Mouse (Mus musculus): ENCODE data around the gene Mea1. TPM values are rescaled to one million over a fixed set of nuclear protein-coding genes. Genes with fewer than 3 reads are reported as not detected.

The Mea1 gene
- polyA plus RNA-seq, 1 experiment from 2014 or later = 353 TPM

DNA sequence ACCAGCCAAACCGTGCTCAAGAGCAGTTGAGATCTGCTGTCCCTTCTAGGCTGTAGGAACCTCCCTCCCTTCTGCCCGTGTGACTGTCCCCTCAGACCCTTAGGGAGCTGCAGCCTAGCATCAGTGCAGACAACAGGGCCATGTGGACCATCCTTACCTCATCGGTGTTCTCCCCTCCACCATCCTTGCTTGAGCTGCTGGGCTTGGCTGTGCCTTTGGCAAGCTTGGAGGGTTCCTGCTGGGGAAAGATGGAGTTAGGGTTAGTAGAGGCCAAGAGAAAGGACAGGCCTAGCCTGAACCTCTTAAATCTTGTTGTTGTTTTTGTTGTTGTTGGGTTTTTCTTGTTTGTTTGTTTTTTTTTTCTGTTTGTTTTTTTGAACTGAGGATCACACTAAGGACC, 21.3 kb downstream of the Mea1 start:
- H3K4me1 ChIP-seq (ENCODE audit: control insufficient read depth, insufficient read depth, low read depth, low read length) = peaks cover 29% of the 10 kb centered on the region
- no peak overlapping the region for H3K9ac ChIP-seq (ENCODE audit: low read depth, low read length)
- no peaks in the 10 kb centered on the region for H3K27me3 ChIP-seq (replicated peaks; ENCODE audit: control insufficient read depth, insufficient read depth, low read length)
- WGBS = 93% methylated on average over 3 of the region's 3 CpGs
- H3K36me3 ChIP-seq (ENCODE audit: control insufficient read depth, insufficient read depth, low read length) = 0 out of 2 replicates have a peak, but pooled peaks cover 3% of the 10 kb centered on the region
- no peak overlapping the region for H3K27ac ChIP-seq (ENCODE audit: low read depth, low read length)
- no peak for ATAC-seq
- H3K4me2 ChIP-seq (ENCODE audit: low read length) = no peak overlapping the region
- H3K9me3 ChIP-seq (ENCODE audit: control insufficient read depth, low read length) = no peaks in the 10 kb centered on the region
- no peak overlapping the region for H3K4me3 ChIP-seq (ENCODE audit: low read length)

DNA sequence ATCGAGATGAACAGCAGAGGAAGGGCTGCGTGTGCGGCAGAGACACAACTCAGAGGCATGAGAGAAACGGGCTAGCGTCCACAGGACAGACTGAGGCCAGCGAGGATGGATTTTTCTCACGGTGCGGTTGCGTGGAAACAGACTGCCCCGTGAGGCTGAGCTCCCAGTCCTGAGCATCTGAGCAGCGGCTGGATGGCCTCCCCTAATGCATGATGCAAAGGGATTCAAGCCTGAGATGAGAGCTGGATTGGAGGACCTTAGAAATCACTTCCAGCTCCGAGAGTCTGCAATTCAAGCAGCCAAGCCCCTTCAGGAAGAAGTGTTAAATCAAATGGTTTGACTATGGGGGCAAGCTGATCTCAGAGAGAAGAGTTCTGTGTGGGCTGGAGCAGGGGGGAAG, 22.9 kb downstream of the Mea1 start:
- H3K9me3 ChIP-seq (ENCODE audit: control insufficient read depth, low read length) = no peaks in the 10 kb centered on the region
- H3K27ac ChIP-seq (ENCODE audit: low read depth, low read length) = no peak overlapping the region
- H3K36me3 ChIP-seq (ENCODE audit: control insufficient read depth, insufficient read depth, low read length) = 0 out of 2 replicates have a peak, but pooled peaks cover 3% of the 10 kb centered on the region
- H3K4me2 ChIP-seq (ENCODE audit: low read length) = peak overlapping the region; percentile 5; the same call in 1 of the 2 replicates
- no peaks in the 10 kb centered on the region for H3K27me3 ChIP-seq (replicated peaks; ENCODE audit: control insufficient read depth, insufficient read depth, low read length)
- H3K4me1 ChIP-seq (ENCODE audit: control insufficient read depth, insufficient read depth, low read depth, low read length) = peaks cover 31% of the 10 kb centered on the region
- 79% methylated on average over 12 of the region's 12 CpGs for WGBS
- H3K4me3 ChIP-seq (ENCODE audit: low read length) = no peak overlapping the region
- ATAC-seq = no peak
- peak overlapping the region; percentile 23; the same call in 1 of the 2 replicates for H3K9ac ChIP-seq (ENCODE audit: low read depth, low read length)

DNA sequence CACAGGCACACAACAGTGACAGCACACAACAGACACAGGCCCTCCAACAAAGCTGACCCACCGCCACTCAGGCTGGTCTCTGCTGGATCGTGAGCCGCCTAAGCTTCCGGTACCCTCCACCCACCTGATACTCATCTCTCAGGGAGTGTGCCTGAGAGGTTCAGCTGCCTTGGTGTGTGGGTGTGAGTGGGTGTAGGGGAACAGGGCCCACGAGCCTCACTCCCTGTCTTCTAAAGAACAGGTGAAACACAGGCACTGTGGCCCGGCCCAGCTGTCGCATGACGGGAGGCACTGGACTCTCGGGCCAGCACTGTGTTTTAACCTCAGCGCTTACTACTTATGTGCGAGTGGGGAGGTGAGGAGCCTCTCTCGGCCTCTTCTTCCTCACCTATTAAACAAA, 23.5 kb downstream of the Mea1 start:
- Histone ChIP-seq H3K9ac (ENCODE audit: low read depth, low read length) (peak overlapping the region; percentile 37; the same call in 1 of the 2 replicates), H3K27ac (ENCODE audit: low read depth, low read length) (no peak overlapping the region), H3K36me3 (ENCODE audit: control insufficient read depth, insufficient read depth, low read length) (0 out of 2 replicates have a peak, but pooled peaks cover 3% of the 10 kb centered on the region), H3K9me3 (ENCODE audit: control insufficient read depth, low read length) (no peaks in the 10 kb centered on the region), H3K4me3 (ENCODE audit: low read length) (no peak overlapping the region), H3K4me1 (ENCODE audit: control insufficient read depth, insufficient read depth, low read depth, low read length) (peaks cover 31% of the 10 kb centered on the region), H3K4me2 (ENCODE audit: low read length) (no peak overlapping the region), H3K27me3 (replicated peaks; ENCODE audit: control insufficient read depth, insufficient read depth, low read length) (no peaks in the 10 kb centered on the region)
- 82% methylated on average over 12 of the region's 12 CpGs for WGBS
- no peak for ATAC-seq

DNA sequence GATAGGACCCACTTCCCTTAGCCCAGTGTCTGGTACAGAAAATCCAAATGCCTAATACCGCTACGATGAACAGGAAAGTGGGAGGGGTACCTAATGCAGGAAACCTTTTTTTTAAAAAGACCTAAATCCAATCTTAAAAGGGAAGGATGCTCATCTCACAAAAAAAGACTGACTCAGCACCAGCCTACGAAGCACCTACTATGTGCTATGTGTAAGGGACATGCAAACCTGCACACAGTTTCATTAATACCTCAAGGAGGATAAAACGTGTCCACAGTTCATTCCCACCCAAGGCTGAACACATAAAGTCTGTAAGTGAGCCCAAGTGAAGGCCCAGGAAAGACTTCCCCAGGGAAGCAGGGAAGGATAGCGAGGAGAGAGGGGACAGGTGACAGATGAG, 23.9 kb downstream of the Mea1 start:
- no peak overlapping the region for H3K4me3 ChIP-seq (ENCODE audit: low read length)

DNA sequence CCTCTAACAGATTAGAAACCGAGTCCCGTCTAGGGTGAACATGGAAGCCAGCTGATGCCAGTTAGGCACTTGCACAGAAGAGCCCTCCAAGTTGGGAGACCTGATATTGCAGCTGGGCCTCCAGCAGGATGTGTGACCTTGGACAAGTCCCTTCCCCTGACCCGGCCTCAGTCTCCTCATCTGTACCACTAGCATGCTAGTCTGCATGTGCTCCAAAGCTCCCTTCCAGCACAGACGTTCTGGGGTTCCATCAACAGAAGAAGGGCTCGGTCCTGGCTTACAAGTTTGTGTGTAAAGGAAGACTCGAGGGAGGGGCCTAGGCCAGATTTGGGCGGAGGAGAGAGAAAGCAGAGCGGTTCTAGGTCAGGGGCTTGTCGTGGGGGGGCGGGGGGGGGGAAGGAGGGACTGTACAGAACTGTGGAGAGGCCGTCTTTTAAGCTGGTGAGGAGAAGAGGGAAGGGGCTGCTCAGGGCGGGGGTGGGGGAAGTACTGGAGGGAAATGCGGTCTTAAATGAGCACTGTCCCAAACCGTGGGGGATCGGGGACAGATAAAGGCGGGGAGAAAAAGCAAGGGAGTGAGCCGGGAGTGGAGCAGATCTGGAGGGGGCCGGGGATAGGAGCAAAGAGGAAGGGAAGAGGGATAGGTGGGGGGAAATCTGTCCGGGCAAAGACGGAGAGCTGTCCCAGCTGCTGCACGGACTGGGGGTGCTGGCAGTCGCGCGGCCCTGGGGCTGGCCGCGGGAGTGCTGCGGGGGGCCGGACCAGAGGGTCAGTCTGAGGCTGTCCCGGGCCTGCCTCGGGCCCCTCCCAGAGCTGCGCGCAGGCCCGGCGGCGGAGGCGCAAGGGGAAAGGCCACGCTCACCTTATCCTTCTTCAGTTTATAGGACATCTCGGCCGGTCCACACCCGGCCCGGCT, 25.6 kb downstream of the Mea1 start:
- H3K4me1 ChIP-seq (ENCODE audit: control insufficient read depth, insufficient read depth, low read depth, low read length) = peaks cover 31% of the 10 kb centered on the region
- no peaks in the 10 kb centered on the region for H3K9me3 ChIP-seq (ENCODE audit: control insufficient read depth, low read length)
- H3K4me3 ChIP-seq (ENCODE audit: low read length) = peak overlapping the region; percentile 98
- 0 out of 2 replicates have a peak, but pooled peaks cover 3% of the 10 kb centered on the region for H3K36me3 ChIP-seq (ENCODE audit: control insufficient read depth, insufficient read depth, low read length)
- H3K9ac ChIP-seq (ENCODE audit: low read depth, low read length) = peak overlapping the region; percentile 96
- H3K4me2 ChIP-seq (ENCODE audit: low read length) = peak overlapping the region; percentile 72
- no peaks in the 10 kb centered on the region for H3K27me3 ChIP-seq (replicated peaks; ENCODE audit: control insufficient read depth, insufficient read depth, low read length)
- peak; percentile 73; the same call in 1 of the 2 replicates for ATAC-seq
- WGBS = 5% methylated on average over 35 of the region's 41 CpGs
- H3K27ac ChIP-seq (ENCODE audit: low read depth, low read length) = peak overlapping the region; percentile 86

More for the DNA sequence above, 23.9 kb downstream of the Mea1 start:
- no peak for ATAC-seq
- Histone ChIP-seq H3K4me2 (ENCODE audit: low read length) (no peak overlapping the region; the same call in 1 of the 2 replicates), H3K27me3 (replicated peaks; ENCODE audit: control insufficient read depth, insufficient read depth, low read length) (no peaks in the 10 kb centered on the region), H3K36me3 (ENCODE audit: control insufficient read depth, insufficient read depth, low read length) (0 out of 2 replicates have a peak, but pooled peaks cover 3% of the 10 kb centered on the region), H3K9ac (ENCODE audit: low read depth, low read length) (no peak overlapping the region; the same call in 1 of the 2 replicates), H3K9me3 (ENCODE audit: control insufficient read depth, low read length) (no peaks in the 10 kb centered on the region), H3K4me1 (ENCODE audit: control insufficient read depth, insufficient read depth, low read depth, low read length) (peaks cover 31% of the 10 kb centered on the region), H3K27ac (ENCODE audit: low read depth, low read length) (no peak overlapping the region)
- 86% methylated on average over 5 of the region's 5 CpGs for WGBS

DNA sequence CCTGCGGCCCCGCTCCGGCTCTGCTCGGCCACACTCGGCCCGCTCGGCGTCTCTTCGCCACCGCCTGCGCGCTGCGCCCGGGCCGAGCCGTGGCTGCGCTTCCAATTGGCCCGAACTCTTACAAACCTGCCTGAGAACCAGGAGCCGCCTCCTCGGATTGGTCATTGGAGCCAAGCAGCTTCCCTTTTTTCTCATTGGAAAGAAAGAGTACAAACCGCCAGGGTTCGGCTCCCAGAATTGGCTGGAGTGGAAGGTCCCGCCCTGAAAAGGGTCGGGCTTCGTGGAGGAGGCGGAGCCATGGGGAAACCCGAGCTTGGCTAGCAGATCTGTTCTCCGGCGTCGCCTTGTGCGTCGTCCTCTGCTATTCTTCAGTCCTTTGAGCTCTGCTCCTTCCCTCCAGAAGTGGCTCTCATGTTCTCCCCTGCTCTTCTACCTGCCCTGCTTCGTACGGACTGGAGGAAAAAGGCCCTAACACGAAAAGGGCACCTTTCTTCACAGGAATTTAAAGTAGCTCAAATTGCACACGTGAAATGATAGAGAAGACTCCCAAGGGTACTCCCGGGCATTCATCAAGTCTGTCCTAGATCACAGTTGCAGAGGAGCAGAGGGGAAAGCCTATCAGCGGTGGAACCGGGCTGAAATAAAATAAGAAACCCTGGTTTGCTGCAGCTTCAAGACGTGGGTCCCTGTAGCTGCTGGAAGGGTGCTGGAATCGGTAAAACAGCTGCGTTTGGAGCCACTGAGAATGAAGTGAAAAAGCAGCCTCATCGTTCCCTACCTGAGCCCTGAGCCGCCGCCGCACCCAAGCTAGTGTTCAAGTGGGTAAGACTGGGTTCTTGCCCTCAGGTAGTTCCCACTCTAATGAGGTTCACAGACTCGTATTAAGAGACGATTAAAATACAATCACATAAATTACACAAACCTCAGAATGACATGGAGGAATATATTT, 26.6 kb downstream of the Mea1 start, which contains the start of gene Ppp2r5d:
Ppp2r5d (minus strand) TSS at position 225 of the 949 bp plus-strand sequence.
- peak; percentile 96 for ATAC-seq
- no peaks in the 10 kb centered on the region for H3K36me3 ChIP-seq (ENCODE audit: control insufficient read depth, insufficient read depth, low read length)
- no peaks in the 10 kb centered on the region for H3K27me3 ChIP-seq (replicated peaks; ENCODE audit: control insufficient read depth, insufficient read depth, low read length)
- peak within 1 kb of the TSS; percentile 96 for H3K9ac ChIP-seq (ENCODE audit: low read depth, low read length)
- H3K4me3 ChIP-seq (ENCODE audit: low read length) = peak within 1 kb of the TSS; percentile 98
- H3K27ac ChIP-seq (ENCODE audit: low read depth, low read length) = peak within 1 kb of the TSS; percentile 90
- WGBS = 1% methylated on average over 48 of the region's 48 CpGs
- H3K4me1 ChIP-seq (ENCODE audit: control insufficient read depth, insufficient read depth, low read depth, low read length) = peaks cover 31% of the 10 kb centered on the region
- H3K4me2 ChIP-seq (ENCODE audit: low read length) = peak within 1 kb of the TSS; percentile 90
- no peaks in the 10 kb centered on the region for H3K9me3 ChIP-seq (ENCODE audit: control insufficient read depth, low read length)

DNA sequence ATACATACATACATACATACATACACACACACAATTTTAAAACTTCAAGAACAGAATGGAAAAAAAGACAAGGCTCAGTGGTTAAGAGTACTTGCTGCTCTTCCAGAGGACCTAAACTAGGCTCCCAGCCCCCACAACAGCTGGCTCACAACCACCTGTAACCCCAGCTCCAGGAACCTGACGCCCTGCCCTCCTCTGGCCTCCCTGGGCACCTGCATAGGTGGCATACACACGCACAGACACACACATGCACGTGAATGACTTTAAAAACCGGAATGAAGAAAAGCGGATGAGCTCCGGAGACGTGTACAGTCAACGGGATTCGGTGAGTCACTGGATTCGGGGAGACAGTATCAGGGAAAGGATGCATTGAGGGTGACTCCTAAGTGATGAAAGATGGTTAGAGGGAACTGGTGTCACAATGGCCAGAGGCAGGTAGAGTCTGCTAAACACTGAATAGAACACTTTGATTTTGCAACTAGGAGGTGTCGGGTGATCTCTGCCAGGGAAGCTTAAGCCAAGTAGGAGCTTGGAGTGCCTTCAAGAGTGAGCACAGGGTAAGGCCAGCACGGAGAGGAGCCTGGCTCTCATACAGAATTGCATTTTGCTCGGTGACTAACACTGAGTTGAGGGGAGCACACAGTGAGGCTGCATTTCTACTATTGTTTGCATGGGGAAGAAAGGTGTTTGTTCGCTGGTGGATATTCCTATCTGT, 27.9 kb downstream of the Mea1 start:
- Histone ChIP-seq H3K9me3 (ENCODE audit: control insufficient read depth, low read length) (no peaks in the 10 kb centered on the region), H3K27me3 (replicated peaks; ENCODE audit: control insufficient read depth, insufficient read depth, low read length) (no peaks in the 10 kb centered on the region), H3K4me1 (ENCODE audit: control insufficient read depth, insufficient read depth, low read depth, low read length) (peaks cover 26% of the 10 kb centered on the region), H3K4me2 (ENCODE audit: low read length) (no peak overlapping the region), H3K27ac (ENCODE audit: low read depth, low read length) (no peak overlapping the region), H3K4me3 (ENCODE audit: low read length) (no peak overlapping the region), H3K9ac (ENCODE audit: low read depth, low read length) (no peak overlapping the region), H3K36me3 (ENCODE audit: control insufficient read depth, insufficient read depth, low read length) (no peaks in the 10 kb centered on the region)
- WGBS = 95% methylated on average over 14 of the region's 14 CpGs
- no peak for ATAC-seq

DNA sequence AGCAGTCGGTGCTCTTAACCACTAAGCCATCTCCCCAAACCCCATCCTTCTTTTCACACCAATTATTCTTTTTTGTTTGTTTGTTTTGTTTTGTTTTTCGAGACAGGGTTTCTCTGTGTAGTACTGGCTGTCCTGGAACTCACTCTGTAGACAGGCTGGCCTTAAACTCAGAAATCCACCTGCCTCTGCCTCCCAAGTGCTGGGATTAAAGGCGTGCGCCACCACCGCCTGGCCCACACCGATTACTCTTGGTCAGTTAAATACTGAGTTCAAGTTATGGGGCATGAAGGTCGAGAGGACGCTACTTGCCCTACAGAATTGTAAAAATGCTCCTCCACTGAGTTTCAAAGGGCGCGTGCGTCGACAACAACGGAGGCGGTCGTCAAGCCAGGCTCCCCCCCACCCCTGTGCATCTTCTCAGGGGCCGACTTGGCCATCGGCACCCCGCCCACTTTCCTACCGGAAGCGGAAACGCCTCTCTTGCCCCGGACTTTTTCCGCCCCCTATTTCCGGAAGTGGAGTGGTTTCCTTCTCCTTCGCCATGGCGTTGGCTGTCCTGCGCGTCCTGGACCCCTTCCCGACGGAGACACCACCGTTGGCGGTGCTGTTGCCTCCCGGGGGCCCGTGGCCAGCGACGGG, 32.5 kb downstream of the Mea1 start, which contains the start of gene Pex6:
Pex6 (plus strand) TSS at position 505 of the 639 bp plus-strand sequence.
- H3K27ac ChIP-seq (ENCODE audit: low read depth, low read length) = peak within 1 kb of the TSS; percentile 80
- peaks cover 16% of the 10 kb centered on the region for H3K36me3 ChIP-seq (ENCODE audit: control insufficient read depth, insufficient read depth, low read length)
- H3K4me2 ChIP-seq (ENCODE audit: low read length) = peak within 1 kb of the TSS; percentile 89
- H3K4me1 ChIP-seq (ENCODE audit: control insufficient read depth, insufficient read depth, low read depth, low read length) = peaks cover 12% of the 10 kb centered on the region
- H3K9ac ChIP-seq (ENCODE audit: low read depth, low read length) = peak within 1 kb of the TSS; percentile 95
- no peaks in the 10 kb centered on the region for H3K27me3 ChIP-seq (replicated peaks; ENCODE audit: control insufficient read depth, insufficient read depth, low read length)
- peak; percentile 94 for ATAC-seq
- no peaks in the 10 kb centered on the region for H3K9me3 ChIP-seq (ENCODE audit: control insufficient read depth, low read length)
- H3K4me3 ChIP-seq (ENCODE audit: low read length) = peak within 1 kb of the TSS; percentile 98
- WGBS = 8% methylated on average over 36 of the region's 36 CpGs
